Mouse (Mus musculus): ENCODE results near the gene Actn1.
A peak's percentile ranks its signal among the peaks of the same experiment; 100 is the strongest.

Actn1 gene

GRCm38 (mm10) chr12:80259216-80260055, 735 bp downstream of the Actn1 start:
- DNase-seq (ENCODE audit: low read depth, low spot score): peak; percentile 73

GRCm38 (mm10) chr12:80258520-80259215, 1.5 kb downstream of the Actn1 start:
- DNase-seq (ENCODE audit: low read depth, low spot score): no peak

- no peak for DNase-seq (ENCODE audit: low read depth, low spot score)
These were observed 8.2 kb downstream of the Actn1 start for GRCm38 (mm10) chr12:80251978-80252377.

GRCm38 (mm10) chr12:80251554-80251953, 8.6 kb downstream of the Actn1 start:
- no peak for DNase-seq (ENCODE audit: low read depth, low spot score)

- DNase-seq (ENCODE audit: low read depth, low spot score): no peak
These were observed 10.6 kb downstream of the Actn1 start for GRCm38 (mm10) chr12:80249539-80249938.

- no peak for DNase-seq (ENCODE audit: low read depth, low spot score)
These were observed 13.1 kb downstream of the Actn1 start for GRCm38 (mm10) chr12:80247067-80247466.

- DNase-seq (ENCODE audit: low read depth, low spot score): no peak
These were observed 13.7 kb downstream of the Actn1 start for GRCm38 (mm10) chr12:80246505-80246904.

GRCm38 (mm10) chr12:80244755-80245154, 15.4 kb downstream of the Actn1 start:
- DNase-seq (ENCODE audit: low read depth, low spot score): peak; percentile 78

GRCm38 (mm10) chr12:80244127-80244526, 16.0 kb downstream of the Actn1 start:
- no peak for DNase-seq (ENCODE audit: low read depth, low spot score)

- DNase-seq (ENCODE audit: low read depth, low spot score): peak; percentile 66
These were observed 16.8 kb downstream of the Actn1 start for GRCm38 (mm10) chr12:80243335-80243734.

GRCm38 (mm10) chr12:80239445-80239844, 20.7 kb downstream of the Actn1 start:
- DNase-seq (ENCODE audit: low read depth, low spot score): peak; percentile 53

GRCm38 (mm10) chr12:80238523-80238922, 21.6 kb downstream of the Actn1 start:
- no peak for DNase-seq (ENCODE audit: low read depth, low spot score)

- no peak for DNase-seq (ENCODE audit: low read depth, low spot score)
These were observed 24.9 kb downstream of the Actn1 start for GRCm38 (mm10) chr12:80235295-80235694.

GRCm38 (mm10) chr12:80234226-80234625, 25.9 kb downstream of the Actn1 start:
- DNase-seq (ENCODE audit: low read depth, low spot score): no peak

GRCm38 (mm10) chr12:80232840-80233218, 27.3 kb downstream of the Actn1 start:
- no peak for DNase-seq (ENCODE audit: low read depth, low spot score)

- no peak for DNase-seq (ENCODE audit: low read depth, low spot score)
These were observed 27.9 kb downstream of the Actn1 start for GRCm38 (mm10) chr12:80232076-80232839.

- DNase-seq (ENCODE audit: low read depth, low spot score): no peak
These were observed 28.9 kb downstream of the Actn1 start for GRCm38 (mm10) chr12:80231317-80231716.

GRCm38 (mm10) chr12:80230854-80231253, 29.3 kb downstream of the Actn1 start:
- DNase-seq (ENCODE audit: low read depth, low spot score): no peak

- DNase-seq (ENCODE audit: low read depth, low spot score): no peak
These were observed 30.0 kb downstream of the Actn1 start for GRCm38 (mm10) chr12:80230111-80230700.

- no peak for DNase-seq (ENCODE audit: low read depth, low spot score)
These were observed 31.0 kb downstream of the Actn1 start for GRCm38 (mm10) chr12:80229010-80229800.

- DNase-seq (ENCODE audit: low read depth, low spot score): no peak
These were observed 31.8 kb downstream of the Actn1 start for GRCm38 (mm10) chr12:80228356-80228755.

All from R1 (cell line).